Mouse (Mus musculus) MEL (cell line): Measurements from ENCODE around the gene Zfp689. TPM values are rescaled to one million over a fixed set of nuclear protein-coding genes. Genes with fewer than 3 reads are reported as not detected.
A peak's percentile ranks its signal among the peaks of the same experiment; 100 is the strongest.

Source experiments
- DNase-seq: peaks from one replicate; pipeline ENCODE4 v3.0.0; 2011; ENCODE audit warnings: low read depth, low spot score
- H3K27ac ChIP-seq: 2 replicates; pipeline ENCODE4 v1.5.1; 2012; ENCODE audit warnings: low read depth, mild to moderate bottlenecking, control low read depth, low read length, moderate library complexity; ENCODE audit not compliant: control insufficient read depth
- H3K27me3 ChIP-seq, 2 experiments: fragments of 150-350 bp in 1 of 2; sonication (generic) in 1 of 2; 2 replicates each; pipeline ENCODE4 v1.6.1; 2012; ENCODE audit warnings: low read length in 2 of 2, mild to moderate bottlenecking in 2 of 2, improper control_type of control experiment in 1 of 2, moderate library complexity in 1 of 2; ENCODE audit not compliant: insufficient read depth in 2 of 2, control insufficient read depth in 1 of 2
- H3K36me3 ChIP-seq, 2 experiments: 2 replicates each; pipeline ENCODE4 v1.6.1; 2012 to 2014; ENCODE audit warnings: low read length in 2 of 2, improper control_type of control experiment in 1 of 2, inconsistent platforms in 1 of 2, mild to moderate bottlenecking in 1 of 2; ENCODE audit not compliant: insufficient read depth in 2 of 2, control insufficient read depth in 1 of 2
- H3K4me1 ChIP-seq, 2 experiments: fragments of 150-350 bp in 1 of 2; sonication (generic) in 1 of 2; 2 replicates each; pipeline ENCODE4 v1.6.1; 2012; ENCODE audit warnings: low read length in 2 of 2, improper control_type of control experiment in 1 of 2, mild to moderate bottlenecking in 1 of 2; ENCODE audit not compliant: insufficient read depth in 2 of 2, control insufficient read depth in 1 of 2
- H3K4me3 ChIP-seq, 2 experiments: fragments of 150-350 bp in 1 of 2; sonication (generic) in 1 of 2; 2 replicates each; pipeline ENCODE4 v1.5.1; 2012; ENCODE audit warnings: low read depth in 2 of 2, low read length in 2 of 2, mild to moderate bottlenecking in 2 of 2, moderate library complexity in 2 of 2, control low read depth in 1 of 2, improper control_type of control experiment in 1 of 2; ENCODE audit not compliant: control insufficient read depth in 1 of 2, insufficient read depth in 1 of 2
- H3K79me2 ChIP-seq: 2 replicates; pipeline ENCODE4 v1.6.1; 2012; ENCODE audit warnings: mild to moderate bottlenecking, low read length, moderate library complexity; ENCODE audit not compliant: control insufficient read depth, poor library complexity, insufficient read depth
- H3K9ac ChIP-seq: 2 replicates; pipeline ENCODE4 v1.6.1; 2012; ENCODE audit warnings: low read depth, mild to moderate bottlenecking, control low read depth, low read length, moderate library complexity; ENCODE audit not compliant: control insufficient read depth, poor library complexity, severe bottlenecking
- H3K9me3 ChIP-seq: fragments of 150-350 bp; sonication (generic); replicated peaks from 2 replicates; pipeline ENCODE4 v1.6.1; 2012; ENCODE audit warnings: mild to moderate bottlenecking, low read length, improper control_type of control experiment, moderate library complexity; ENCODE audit not compliant: insufficient read depth
- BHLHE40 ChIP-seq: IDR thresholded peaks from 2 replicates; pipeline ENCODE4 v1.6.1; 2012; ENCODE audit warnings: low read depth, mild to moderate bottlenecking, inconsistent platforms, low read length, improper control_type of control experiment, borderline replicate concordance
- CHD1 ChIP-seq: IDR thresholded peaks from 2 replicates; pipeline ENCODE4 v1.6.1; 2012; ENCODE audit warnings: low read depth, mild to moderate bottlenecking, inconsistent platforms, low read length, improper control_type of control experiment
- CHD2 ChIP-seq: IDR thresholded peaks from 2 replicates; pipeline ENCODE4 v1.6.1; 2011; ENCODE audit warnings: low read length, improper control_type of control experiment
- CTCF ChIP-seq, 3 experiments: IDR thresholded peaks in 2 of 3; conservative IDR thresholded peaks in 1 of 3; 2 replicates each; pipeline ENCODE4 v1.5.1; 2011 to 2012; ENCODE audit warnings: low read length in 3 of 3, low read depth in 2 of 3, mild to moderate bottlenecking in 2 of 3, improper control_type of control experiment in 1 of 3, inconsistent platforms in 1 of 3, mixed read lengths in 1 of 3, moderate library complexity in 1 of 3; ENCODE audit not compliant: control insufficient read depth in 1 of 3, insufficient read depth in 1 of 3, poor library complexity in 1 of 3, severe bottlenecking in 1 of 3
- E2F4 ChIP-seq: IDR thresholded peaks from 2 replicates; pipeline ENCODE4 v1.6.1; 2011; ENCODE audit warnings: low read depth, low read length, improper control_type of control experiment, borderline replicate concordance
- ELF1 ChIP-seq: IDR thresholded peaks from 2 replicates; pipeline ENCODE4 v1.6.1; 2014; ENCODE audit warnings: low read depth, mild to moderate bottlenecking, inconsistent platforms, low read length, improper control_type of control experiment, moderate library complexity
- EP300 ChIP-seq, 2 experiments: IDR thresholded peaks; 2 replicates each; pipeline ENCODE4 v1.6.1; 2011; ENCODE audit warnings: improper control_type of control experiment in 2 of 2, low read length in 2 of 2, low read depth in 1 of 2, mild to moderate bottlenecking in 1 of 2
- ETS1 ChIP-seq: IDR thresholded peaks from 2 replicates; pipeline ENCODE4 v1.6.1; 2012; ENCODE audit warnings: low read depth, mild to moderate bottlenecking, inconsistent platforms, low read length, improper control_type of control experiment, moderate library complexity
- GABPA ChIP-seq: IDR thresholded peaks from 2 replicates; pipeline ENCODE4 v1.6.1; 2012; ENCODE audit warnings: low read depth, mild to moderate bottlenecking, inconsistent platforms, low read length, improper control_type of control experiment, moderate library complexity
- GATA1 ChIP-seq: IDR thresholded peaks from 2 replicates; pipeline ENCODE4 v1.6.1; 2011; ENCODE audit warnings: low read depth, low read length, improper control_type of control experiment
- HCFC1 ChIP-seq: IDR thresholded peaks from 2 replicates; pipeline ENCODE4 v1.6.1; 2012; ENCODE audit warnings: low read depth, mild to moderate bottlenecking, inconsistent platforms, low read length, improper control_type of control experiment, moderate library complexity
- JUND ChIP-seq: IDR thresholded peaks from 2 replicates; pipeline ENCODE4 v1.6.1; 2011; ENCODE audit warnings: low read depth, mild to moderate bottlenecking, improper control_type of control experiment, low read length
- KAT2A ChIP-seq: conservative IDR thresholded peaks from 2 replicates; pipeline ENCODE4 v1.6.1; 2012; ENCODE audit warnings: low read depth, low read length, improper control_type of control experiment, inconsistent platforms
- MAFK ChIP-seq: IDR thresholded peaks from 2 replicates; pipeline ENCODE4 v1.6.1; 2011; ENCODE audit warnings: low read depth, mild to moderate bottlenecking, low read length, improper control_type of control experiment, borderline replicate concordance
- MAX ChIP-seq: IDR thresholded peaks from 2 replicates; pipeline ENCODE4 v1.6.1; 2011; ENCODE audit warnings: low read length, improper control_type of control experiment
- MAZ ChIP-seq: IDR thresholded peaks from 2 replicates; pipeline ENCODE4 v1.6.1; 2012; ENCODE audit warnings: low read depth, mild to moderate bottlenecking, inconsistent platforms, low read length, improper control_type of control experiment
- MEF2A ChIP-seq: IDR thresholded peaks from 2 replicates; pipeline ENCODE4 v1.6.1; 2014; ENCODE audit warnings: low read depth, mild to moderate bottlenecking, inconsistent platforms, low read length, improper control_type of control experiment; ENCODE audit not compliant: poor library complexity, insufficient replicate concordance, severe bottlenecking; ENCODE audit errors: extremely low read depth
- MXI1 ChIP-seq: IDR thresholded peaks from 2 replicates; pipeline ENCODE4 v1.6.1; 2011; ENCODE audit warnings: mild to moderate bottlenecking, low read depth, low read length, improper control_type of control experiment
- MYB ChIP-seq: IDR thresholded peaks from 2 replicates; pipeline ENCODE4 v1.6.1; 2011; ENCODE audit warnings: mild to moderate bottlenecking, low read depth, low read length, improper control_type of control experiment
- MYC ChIP-seq: IDR thresholded peaks from 2 replicates; pipeline ENCODE4 v1.6.1; 2011; ENCODE audit warnings: low read depth, mild to moderate bottlenecking, low read length, improper control_type of control experiment, moderate library complexity
- NRF1 ChIP-seq: IDR thresholded peaks from 2 replicates; pipeline ENCODE4 v1.6.1; 2014; ENCODE audit warnings: low read depth, mild to moderate bottlenecking, inconsistent platforms, low read length, improper control_type of control experiment, moderate library complexity; ENCODE audit not compliant: poor library complexity, insufficient read depth, severe bottlenecking
- POLR2A ChIP-seq, 2 experiments: IDR thresholded peaks; 2 replicates each; pipeline ENCODE4 v1.6.1; 2011 to 2012; ENCODE audit warnings: low read length in 2 of 2, mild to moderate bottlenecking in 2 of 2, control low read depth in 1 of 2, improper control_type of control experiment in 1 of 2, low read depth in 1 of 2, moderate library complexity in 1 of 2; ENCODE audit not compliant: control insufficient read depth in 1 of 2, insufficient read depth in 1 of 2, poor library complexity in 1 of 2
- POLR2AphosphoS2 ChIP-seq: IDR thresholded peaks from 2 replicates; pipeline ENCODE4 v1.6.1; 2011; ENCODE audit warnings: low read length, improper control_type of control experiment
- POLR2AphosphoS5 ChIP-seq: IDR thresholded peaks from 2 replicates; pipeline ENCODE4 v1.6.1; 2012; ENCODE audit warnings: low read depth, borderline replicate concordance, mild to moderate bottlenecking, inconsistent platforms, low read length, moderate library complexity, mixed read lengths
- RAD21 ChIP-seq: IDR thresholded peaks from 2 replicates; pipeline ENCODE4 v1.6.1; 2011; ENCODE audit warnings: mild to moderate bottlenecking, low read depth, low read length, improper control_type of control experiment
- RCOR1 ChIP-seq: IDR thresholded peaks from 2 replicates; pipeline ENCODE4 v1.6.1; 2012; ENCODE audit warnings: low read depth, mild to moderate bottlenecking, inconsistent platforms, low read length, improper control_type of control experiment
- SIN3A ChIP-seq: IDR thresholded peaks from 2 replicates; pipeline ENCODE4 v1.6.1; 2012; ENCODE audit warnings: low read length, improper control_type of control experiment, inconsistent platforms
- SMC3 ChIP-seq: IDR thresholded peaks from 2 replicates; pipeline ENCODE4 v1.6.1; 2011; ENCODE audit warnings: low read depth, low read length, improper control_type of control experiment
- TAL1 ChIP-seq: IDR thresholded peaks from 2 replicates; pipeline ENCODE4 v1.6.1; 2012; ENCODE audit warnings: mild to moderate bottlenecking, inconsistent platforms, low read length, moderate library complexity, mixed read lengths
- TBP ChIP-seq: IDR thresholded peaks from 2 replicates; pipeline ENCODE4 v1.8.0; 2011; ENCODE audit warnings: low read depth, low read length, improper control_type of control experiment
- TCF12 ChIP-seq: IDR thresholded peaks from 2 replicates; pipeline ENCODE4 v1.6.1; 2014; ENCODE audit warnings: low read depth, mild to moderate bottlenecking, inconsistent platforms, low read length, improper control_type of control experiment, moderate library complexity
- UBTF ChIP-seq: IDR thresholded peaks from 2 replicates; pipeline ENCODE4 v1.6.1; 2012; ENCODE audit warnings: low read depth, mild to moderate bottlenecking, inconsistent platforms, low read length, improper control_type of control experiment, moderate library complexity, borderline replicate concordance; ENCODE audit not compliant: insufficient read depth
- USF1 ChIP-seq: IDR thresholded peaks from 2 replicates; pipeline ENCODE4 v1.6.1; 2014; ENCODE audit warnings: low read depth, mild to moderate bottlenecking, inconsistent platforms, low read length, improper control_type of control experiment, moderate library complexity
- USF2 ChIP-seq, 2 experiments: IDR thresholded peaks; 2 replicates each; pipeline ENCODE4 v1.6.1; 2011 to 2012; ENCODE audit warnings: improper control_type of control experiment in 2 of 2, low read length in 2 of 2, borderline replicate concordance in 1 of 2, inconsistent platforms in 1 of 2, low read depth in 1 of 2, mild to moderate bottlenecking in 1 of 2; ENCODE audit not compliant: insufficient read depth in 1 of 2
- ZC3H11A ChIP-seq: IDR thresholded peaks from 2 replicates; pipeline ENCODE4 v1.6.1; 2012; ENCODE audit warnings: low read depth, mild to moderate bottlenecking, inconsistent platforms, low read length, improper control_type of control experiment
- ZKSCAN1 ChIP-seq: IDR thresholded peaks from 2 replicates; pipeline ENCODE4 v1.6.1; 2012; ENCODE audit warnings: low read depth, mild to moderate bottlenecking, inconsistent platforms, low read length, improper control_type of control experiment, moderate library complexity
- ZMIZ1 ChIP-seq: IDR thresholded peaks from 2 replicates; pipeline ENCODE4 v1.6.1; 2012; ENCODE audit warnings: low read depth, mild to moderate bottlenecking, inconsistent platforms, low read length, improper control_type of control experiment, moderate library complexity
- ZNF384 ChIP-seq: IDR thresholded peaks from 2 replicates; pipeline ENCODE4 v1.6.1; 2012; ENCODE audit warnings: low read depth, mild to moderate bottlenecking, inconsistent platforms, low read length, improper control_type of control experiment
- polyA plus RNA-seq, 2 experiments: library from polyadenylated mRNA; stranded (reverse) in 1 of 2; unstranded in 1 of 2; fragments of >175 nt in 1 of 2; fragments of >200 nt in 1 of 2; gene quantifications; 2 replicates each; pipeline versions ENCODE4 v1.2.1 to v1.2.4; 2012; ENCODE audit warnings: low replicate concordance in 2 of 2, low read depth in 1 of 2; ENCODE audit not compliant: insufficient read length in 2 of 2, insufficient read depth in 1 of 2, missing spikeins in 1 of 2
- total RNA-seq: library from RNA; depleted of rRNA; stranded (reverse); fragments of 300-350 nt; gene quantifications from 2 replicates; pipeline ENCODE4 v1.2.3, GENCODE M21; 2012

Zfp689 gene
- total and polyA plus RNA-seq, 3 experiments = 4.9 to 7.2 TPM; not detected in 1

DNA sequence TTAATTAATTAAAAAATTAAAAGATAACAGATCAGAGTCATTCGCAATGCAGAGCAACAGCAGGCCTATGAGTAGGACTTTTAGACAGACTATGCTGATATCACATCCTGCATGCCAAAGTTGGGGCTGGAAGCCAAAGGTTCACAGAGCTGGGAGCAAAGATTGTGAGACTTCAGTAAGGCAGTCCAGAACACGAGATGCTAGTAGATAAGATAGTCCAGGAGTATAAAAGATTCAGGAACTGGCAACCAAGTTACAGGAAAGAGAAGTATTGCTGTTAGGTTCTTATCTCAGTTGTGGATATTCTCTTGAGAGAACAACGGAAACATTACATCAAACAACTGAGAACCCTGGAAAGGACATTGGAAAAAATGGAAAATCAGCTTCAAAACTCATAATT is 22.6 kb downstream of the Zfp689 start:
- Histone ChIP-seq H3K4me3 (no peak overlapping the region), H3K9me3 (no peaks in the 10 kb centered on the region), H3K36me3 (peaks cover 0 to 21% of the 10 kb centered on the region in 2 experiments; a peak in 2 of 4 replicates), H3K79me2 (peaks cover 2% of the 10 kb centered on the region; the same call in 1 of the 2 replicates), H3K4me1 (peaks cover 3 to 28% of the 10 kb centered on the region in 2 experiments; a peak in 3 of 4 replicates), H3K27me3 (no peaks in the 10 kb centered on the region), H3K27ac (peak overlapping the region; percentile 75), H3K9ac (no peak overlapping the region)
- DNase-seq = peak; percentile 74
- TF ChIP-seq E2F4 = no peak
- TF ChIP-seq TCF12 = peak; percentile 89; the same call in 1 of the 2 replicates
- no peak for TF ChIP-seq MAFK
- no peak for TF ChIP-seq NRF1
- no peak for TF ChIP-seq POLR2A (IDR thresholded peaks at IDR 0.05; ENCODE audit: control insufficient read depth in 1 of 2, insufficient read depth in 1 of 2, low read depth in 1 of 2, low read length in 2 of 2, poor library complexity in 1 of 2)
- no peak for TF ChIP-seq TAL1
- peak; percentile 91 for TF ChIP-seq RCOR1
- TF ChIP-seq ZKSCAN1 = no peak
- no peak for TF ChIP-seq MYC
- TF ChIP-seq USF2 (IDR thresholded peaks at IDR 0.05; ENCODE audit: borderline replicate concordance in 1 of 2, insufficient read depth in 1 of 2, low read depth in 1 of 2, low read length in 2 of 2) = no peak
- TF ChIP-seq ZC3H11A = no peak
- TF ChIP-seq ZNF384 = no peak
- no peak for TF ChIP-seq RAD21
- no peak; the same call in 1 of the 2 replicates for TF ChIP-seq MAX
- no peak for TF ChIP-seq JUND
- peak; percentile 84 for TF ChIP-seq ETS1
- no peak for TF ChIP-seq MAZ
- TF ChIP-seq USF1 = no peak
- TF ChIP-seq BHLHE40 = no peak
- no peak for TF ChIP-seq ZMIZ1
- TF ChIP-seq HCFC1 = no peak
- no peak for TF ChIP-seq CHD1
- peak; percentile 92 for TF ChIP-seq GATA1
- peak; percentile 46; the same call in 1 of the 2 replicates for TF ChIP-seq MXI1
- no peak for TF ChIP-seq CHD2
- no peak for TF ChIP-seq CTCF (IDR thresholded peaks at IDR 0.05 in 2 of 3, conservative IDR thresholded peaks at IDR 0.05 in 1 of 3; ENCODE audit: control insufficient read depth in 1 of 3, insufficient read depth in 1 of 3, low read depth in 2 of 3, low read length in 3 of 3, poor library complexity in 1 of 3, severe bottlenecking in 1 of 3)
- no peak for TF ChIP-seq GABPA
- TF ChIP-seq KAT2A = no peak; the same call in 1 of the 2 replicates
- TF ChIP-seq EP300 (IDR thresholded peaks at IDR 0.05; ENCODE audit: low read depth in 1 of 2, low read length in 2 of 2) = peak; percentile 79 to 87
- TF ChIP-seq UBTF = no peak
- TF ChIP-seq POLR2AphosphoS2 = no peak
- TF ChIP-seq POLR2AphosphoS5 = no peak
- no peak for TF ChIP-seq SMC3
- TF ChIP-seq MYB = no peak
- peak; percentile 59; the same call in 1 of the 2 replicates for TF ChIP-seq ELF1
- TF ChIP-seq MEF2A = no peak
- peak; percentile 62 for TF ChIP-seq SIN3A
- TF ChIP-seq TBP = no peak
